In the genomic region with DNA sequence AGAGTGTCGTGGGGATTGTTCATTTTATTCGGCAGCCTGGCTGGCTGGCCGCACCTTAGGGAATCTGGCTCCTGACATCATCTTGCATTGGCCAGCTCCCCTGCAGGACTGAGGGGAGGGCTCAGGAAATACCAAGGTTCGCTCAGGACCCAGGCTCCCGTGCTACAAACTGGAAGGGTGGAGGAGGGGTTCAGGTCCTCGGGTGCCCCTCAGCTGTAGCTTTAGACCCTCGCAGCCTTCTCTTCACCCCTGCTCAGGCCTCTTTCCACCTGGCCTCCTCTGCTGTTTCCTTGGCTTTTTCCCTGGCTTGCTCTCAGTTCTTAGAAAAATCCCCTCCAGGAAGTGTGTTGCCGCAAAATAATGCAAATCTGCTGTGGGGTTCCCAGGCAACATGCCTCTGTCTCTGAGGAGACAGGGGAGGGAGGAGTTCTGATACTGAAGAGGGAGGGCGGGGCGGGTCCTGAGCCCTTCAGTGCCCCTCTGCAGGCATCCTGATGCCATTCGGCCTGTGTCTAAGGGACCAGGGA, we compare ENCODE assay signal across 8 mouse cellular contexts. TPM values are rescaled to one million over a fixed set of nuclear protein-coding genes. Genes with fewer than 3 reads are reported as not detected.
DNase-seq lines count a peak whose midpoint lies in the region; ATAC-seq and TF ChIP-seq lines count a peak whose summit lies in the region.

No protein-coding gene starts in this region.

- no peaks in the 10 kb centered on the region for H3K27me3 ChIP-seq in heart, embryonic 11.5 days (ENCODE audit: control insufficient read depth, insufficient read depth, low read length)
- no peaks in the 10 kb centered on the region for H3K27me3 ChIP-seq in hindbrain, embryonic 11.5 days (ENCODE audit: control insufficient read depth, insufficient read depth, low read length)
- no peaks in the 10 kb centered on the region for H3K27me3 ChIP-seq in midbrain, postnatal 0 days (ENCODE audit: insufficient read depth, low read length)

- ATAC-seq in heart, embryonic 11.5 days (replicated peaks; ENCODE audit: insufficient number of reproducible peaks, low FRiP score, low TSS enrichment) = no peak
- peak; percentile 71 for ATAC-seq in hindbrain, embryonic 11.5 days (ENCODE audit: low FRiP score)
- ATAC-seq in midbrain, postnatal 0 days (ENCODE audit: low FRiP score) = peak; percentile 51; the same call in 1 of the 2 replicates
- no peak for ATAC-seq in megakaryocyte, adult 5-6 weeks (ENCODE audit: poor library complexity, severe bottlenecking)

- no peak for TF ChIP-seq CTCF in midbrain, postnatal 0 days (IDR thresholded peaks at IDR 0.05)

- WGBS in heart, embryonic 11.5 days (ENCODE audit: insufficient replicate concordance) = 10% methylated on average over 11 of the region's 11 CpGs
- WGBS in hindbrain, embryonic 11.5 days = 8% methylated on average over 11 of the region's 11 CpGs
- WGBS in midbrain, postnatal 0 days = 7% methylated on average over 11 of the region's 11 CpGs

- intact Hi-C loops in heart, postnatal 25 days (cut with DNase I) = loop anchor here (5.0 kb wide), 1 partner anchor 36 kb away; no protein-coding TSS in a partner anchor

- H3K9me3 ChIP-seq in heart, embryonic 11.5 days (replicated peaks; ENCODE audit: control insufficient read depth, low read length) = no peaks in the 10 kb centered on the region
- H3K9me3 ChIP-seq in hindbrain, embryonic 11.5 days (ENCODE audit: control insufficient read depth, low read length) = no peaks in the 10 kb centered on the region
- no peaks in the 10 kb centered on the region for H3K9me3 ChIP-seq in midbrain, postnatal 0 days (ENCODE audit: low read length)

- peaks cover 31% of the 10 kb centered on the region for H3K4me1 ChIP-seq in heart, embryonic 11.5 days (ENCODE audit: control insufficient read depth, insufficient read depth, low read length)
- H3K4me1 ChIP-seq in hindbrain, embryonic 11.5 days (replicated peaks; ENCODE audit: control insufficient read depth, insufficient read depth, low read length) = 0 out of 2 replicates have a peak, but pooled peaks cover 2% of the 10 kb centered on the region
- peaks cover 7% of the 10 kb centered on the region; the same call in 1 of the 2 replicates for H3K4me1 ChIP-seq in midbrain, postnatal 0 days (ENCODE audit: insufficient read depth, low read length)

- peak overlapping the region; percentile 17 for H3K9ac ChIP-seq in heart, embryonic 11.5 days (ENCODE audit: low read depth, low read length)
- H3K9ac ChIP-seq in hindbrain, embryonic 11.5 days (ENCODE audit: low read depth, low read length) = peak overlapping the region; percentile 56
- 0 out of 2 replicates have a peak overlapping the region, but pooled peaks have one; percentile 29 for H3K9ac ChIP-seq in midbrain, postnatal 0 days (replicated peaks; ENCODE audit: low read length, poor library complexity, severe bottlenecking)

- DNase-seq in heart, postnatal 25 days (ENCODE audit: low spot score) = no peak
- peak; percentile 67 for DNase-seq in ZHBTc4 (ENCODE audit: low read depth, low spot score)
- DNase-seq in hindbrain, embryonic 11.5 days (ENCODE audit: low spot score) = peak; percentile 67
- DNase-seq in midbrain, postnatal 0 days (ENCODE audit: low spot score) = peak; percentile 51
- DNase-seq in ovary, postnatal 10 days (ENCODE audit: low spot score) = no peak
- DNase-seq in frontal cortex, postnatal 25 days (ENCODE audit: low spot score in 2 of 2) = no peak

- H3K27ac ChIP-seq in heart, embryonic 11.5 days (ENCODE audit: low read depth, low read length) = peak overlapping the region; percentile 13; the same call in 1 of the 2 replicates
- peak overlapping the region; percentile 59; the same call in 1 of the 2 replicates for H3K27ac ChIP-seq in hindbrain, embryonic 11.5 days (ENCODE audit: low read depth, low read length)
- H3K27ac ChIP-seq in midbrain, postnatal 0 days (ENCODE audit: low read depth, low read length) = peak overlapping the region; percentile 57

- H3K4me2 ChIP-seq in heart, embryonic 11.5 days = peak overlapping the region; percentile 40
- H3K4me2 ChIP-seq in hindbrain, embryonic 11.5 days (replicated peaks; ENCODE audit: low read depth, low read length) = peak overlapping the region; percentile 40
- H3K4me2 ChIP-seq in midbrain, postnatal 0 days (ENCODE audit: low read depth, low read length, poor library complexity, severe bottlenecking) = peak overlapping the region; percentile 26; the same call in 1 of the 2 replicates

- no peaks in the 10 kb centered on the region for H3K36me3 ChIP-seq in heart, embryonic 11.5 days (ENCODE audit: control insufficient read depth, insufficient read depth, low read length)
- H3K36me3 ChIP-seq in hindbrain, embryonic 11.5 days (ENCODE audit: control insufficient read depth, insufficient read depth, low read length) = no peaks in the 10 kb centered on the region
- H3K36me3 ChIP-seq in midbrain, postnatal 0 days (ENCODE audit: insufficient read depth, low read length) = no peaks in the 10 kb centered on the region

- 0 out of 2 replicates have a peak overlapping the region, but pooled peaks have one; percentile 2 for H3K4me3 ChIP-seq in heart, embryonic 11.5 days (ENCODE audit: low read depth, low read length)
- H3K4me3 ChIP-seq in hindbrain, embryonic 11.5 days (ENCODE audit: low read depth, low read length) = no peak overlapping the region
- no peak overlapping the region for H3K4me3 ChIP-seq in midbrain, postnatal 0 days (ENCODE audit: low read depth, low read length)

RNA-seq across cellular contexts. Expression of gene Nfkbia, which starts 53.8 kb away (rescaled TPM):
- 42.6 and 52.2 TPM in 2 replicates for polyA plus RNA-seq in heart, embryonic 11.5 days (2014; fragmentation: Nextera tagmentation; extraction: Ambion mirVana)
- total RNA-seq in heart, postnatal 25 days (2021) = 10 to 100 TPM; 40.8 to 42.7 TPM
- polyA plus RNA-seq in hindbrain, embryonic 11.5 days (2014; fragmentation: Nextera tagmentation; extraction: Ambion mirVana) = 43.3 and 46.9 TPM in 2 replicates
- 40.8 and 51.4 TPM in 2 replicates for total RNA-seq in midbrain, postnatal 0 days (2014; rRNA removed)
- polyA plus RNA-seq in midbrain, postnatal 0 days (2015; fragmentation: Nextera tagmentation; extraction: Ambion mirVana) = 74.6 and 77.3 TPM in 2 replicates
- total RNA-seq in megakaryocyte, adult 5-6 weeks (2015) = 55.5 and 84.6 TPM in 2 replicates
- 52.5 and 65.3 TPM in 2 replicates for total RNA-seq in megakaryocyte, adult 5-6 weeks (2017)

RNA-seq across cellular contexts. Expression of gene Psma6, which starts 54.7 kb away (rescaled TPM):
- 336 and 340 TPM in 2 replicates for polyA plus RNA-seq in heart, embryonic 11.5 days (2014; fragmentation: Nextera tagmentation; extraction: Ambion mirVana)
- total RNA-seq in heart, postnatal 25 days (2021) = 100 to 1,000 TPM; 150 to 157 TPM
- polyA plus RNA-seq in hindbrain, embryonic 11.5 days (2014; fragmentation: Nextera tagmentation; extraction: Ambion mirVana) = 503 and 508 TPM in 2 replicates
- 91.1 and 102 TPM in 2 replicates for total RNA-seq in midbrain, postnatal 0 days (2014; rRNA removed)
- 422 and 424 TPM in 2 replicates for polyA plus RNA-seq in midbrain, postnatal 0 days (2015; fragmentation: Nextera tagmentation; extraction: Ambion mirVana)
- total RNA-seq in megakaryocyte, adult 5-6 weeks (2015) = 237 and 241 TPM in 2 replicates
- 230 and 242 TPM in 2 replicates for total RNA-seq in megakaryocyte, adult 5-6 weeks (2017)

Comparison
In these comparisons a context has a peak if more than half of its experiments do, and no peak if none do; other contexts are left out.
1. ATAC-seq: peak in hindbrain, embryonic 11.5 days (single experiment) and midbrain, postnatal 0 days (single experiment); none in heart, embryonic 11.5 days (single experiment) and megakaryocyte, adult 5-6 weeks (single experiment).
2. DNase-seq: peak in ZHBTc4 (single experiment), hindbrain, embryonic 11.5 days (single experiment) and midbrain, postnatal 0 days (single experiment); none in heart, postnatal 25 days (single experiment), ovary, postnatal 10 days (single experiment) and frontal cortex, postnatal 25 days (0 of 2).
3. Peak in every context shown above with its lines, with median percentiles within 50 percentile points of each other: H3K27ac ChIP-seq, H3K4me2 ChIP-seq and H3K9ac ChIP-seq.